27 mouse cellular contexts compared by ENCODE assay signal in the genomic region with DNA sequence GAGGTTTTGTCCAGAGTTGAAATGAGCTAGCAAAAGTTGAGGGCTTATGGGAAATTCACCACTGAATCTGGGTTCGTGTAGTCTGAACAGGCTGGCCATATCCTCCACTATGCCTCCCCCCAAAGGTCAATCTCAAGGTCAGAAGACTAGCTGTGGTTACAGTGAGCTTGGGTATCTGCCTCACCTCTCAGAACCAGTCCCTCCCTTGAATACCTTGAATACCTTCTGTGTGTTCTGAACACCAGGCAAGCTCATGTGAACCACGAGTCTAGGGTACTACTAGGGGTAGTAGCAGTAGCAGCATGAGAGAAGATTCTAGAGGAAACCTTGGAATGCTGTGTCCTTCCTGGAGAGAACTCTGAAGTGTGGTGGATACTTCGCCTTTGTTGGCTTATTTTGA. TPM values are rescaled to one million over a fixed set of nuclear protein-coding genes. Genes with fewer than 3 reads are reported as not detected.
"Had no signal": no experiment of that assay in that cellular context is flagged by ENCODE, and none has a peak within 500 bp of the region (broad histone marks: within the 10 kb centered on the region; RNA-seq: fewer than 3 reads in every experiment).

No protein-coding gene starts in this region.

- H3K27ac ChIP-seq: embryonic facial prominence, embryonic 10.5 days; embryonic facial prominence, embryonic 12.5 days; embryonic facial prominence, embryonic 13.5 days; embryonic facial prominence, embryonic 15.5 days; forebrain, embryonic 10.5 days; forebrain, embryonic 12.5 days; forebrain, embryonic 13.5 days; forebrain, embryonic 15.5 days; gastrocnemius, adult 2 months; heart, adult 2 months had no signal

- H3K4me2 ChIP-seq: embryonic facial prominence, embryonic 12.5 days; embryonic facial prominence, embryonic 13.5 days; embryonic facial prominence, embryonic 15.5 days; forebrain, embryonic 12.5 days; forebrain, embryonic 13.5 days; forebrain, embryonic 15.5 days had no signal

- H3K4me1 ChIP-seq: embryonic facial prominence, embryonic 10.5 days; embryonic facial prominence, embryonic 12.5 days; embryonic facial prominence, embryonic 13.5 days; forebrain, embryonic 10.5 days; forebrain, embryonic 12.5 days; forebrain, embryonic 13.5 days; forebrain, embryonic 15.5 days had no signal

- H3K4me3 ChIP-seq: embryonic facial prominence, embryonic 10.5 days; embryonic facial prominence, embryonic 12.5 days; embryonic facial prominence, embryonic 13.5 days; embryonic facial prominence, embryonic 15.5 days; erythroblast, embryonic 14.5 days; forebrain, embryonic 10.5 days; forebrain, embryonic 12.5 days; forebrain, embryonic 13.5 days; forebrain, embryonic 15.5 days; gastrocnemius, adult 2 months; heart, adult 2 months had no signal

- H3K9me3 ChIP-seq: embryonic facial prominence, embryonic 10.5 days; embryonic facial prominence, embryonic 12.5 days; embryonic facial prominence, embryonic 13.5 days; embryonic facial prominence, embryonic 15.5 days; forebrain, embryonic 10.5 days; forebrain, embryonic 12.5 days; forebrain, embryonic 13.5 days; forebrain, embryonic 15.5 days had no signal

- ATAC-seq: forebrain, embryonic 13.5 days; forebrain, embryonic 14.5 days; forebrain, embryonic 15.5 days; forebrain, embryonic 16.5 days; forebrain, postnatal 0 days had no signal

- H3K27me3 ChIP-seq: embryonic facial prominence, embryonic 12.5 days; embryonic facial prominence, embryonic 13.5 days; embryonic facial prominence, embryonic 15.5 days; forebrain, embryonic 12.5 days; forebrain, embryonic 13.5 days; forebrain, embryonic 15.5 days had no signal

- DNase-seq: cerebellum, adult 9-10 months; cerebellum, adult 9-11 months; cerebellum, postnatal 10 days; cerebellum, postnatal 14 days; cerebellum, postnatal 25 days; cerebellum, postnatal 36 days; embryo, embryonic 11 days; forebrain, postnatal 0 days; gastrocnemius, adult 2 months; gastrocnemius, postnatal 10 days; gastrocnemius, postnatal 14 days; gastrocnemius, postnatal 25 days; gastrocnemius, postnatal 36 days; heart, adult 11 months; heart, adult 18-20 months; heart, adult 2 months had no signal

- H3K9ac ChIP-seq: embryonic facial prominence, embryonic 12.5 days; embryonic facial prominence, embryonic 13.5 days; embryonic facial prominence, embryonic 15.5 days; forebrain, embryonic 12.5 days; forebrain, embryonic 13.5 days; forebrain, embryonic 15.5 days; forebrain, postnatal 0 days had no signal

RNA-seq across cellular contexts. Expression of a gene that starts 43.8 kb away (rescaled TPM):
- polyA plus RNA-seq: erythroblast, embryonic 14.5 days had no signal
